Mouse (Mus musculus) spleen, adult 2 months (tissue): ENCODE measurements around the gene Prss56. TPM values are rescaled to one million over a fixed set of nuclear protein-coding genes. Genes with fewer than 3 reads are reported as not detected.

Experiments used
- DNase-seq, 2 experiments: peaks; one replicate each; pipeline versions ENCODE4 v3.0.0 to v3.0.0-alpha.2; 2012 to 2021; ENCODE audit warnings: low spot score in 2 of 2, low read depth in 1 of 2
- H3K27ac ChIP-seq: fragments of 200-500 bp; 2 replicates; pipeline ENCODE4 v1.5.1; 2012; ENCODE audit warnings: low read length, inconsistent platforms; ENCODE audit not compliant: insufficient read depth
- H3K27me3 ChIP-seq: fragments of 200-500 bp; 2 replicates; pipeline ENCODE4 v1.6.1; 2012; ENCODE audit warnings: mild to moderate bottlenecking, moderate library complexity, low read length, inconsistent platforms; ENCODE audit not compliant: control insufficient read depth, insufficient read depth
- H3K36me3 ChIP-seq: fragments of 200-500 bp; 2 replicates; pipeline ENCODE4 v1.6.1; 2012; ENCODE audit warnings: mild to moderate bottlenecking, low read length, inconsistent platforms; ENCODE audit not compliant: control insufficient read depth, insufficient read depth
- H3K4me1 ChIP-seq: fragments of 200-500 bp; 2 replicates; pipeline ENCODE4 v1.6.1; 2011; ENCODE audit warnings: inconsistent platforms; ENCODE audit not compliant: control insufficient read depth, insufficient read depth, insufficient read length
- H3K4me3 ChIP-seq: fragments of 200-500 bp; 2 replicates; pipeline ENCODE4 v1.5.1; 2011; ENCODE audit warnings: mild to moderate bottlenecking, inconsistent platforms; ENCODE audit not compliant: insufficient read depth, insufficient read length; ENCODE audit errors: extremely low read depth
- CTCF ChIP-seq: fragments of 200-500 bp; IDR thresholded peaks from 2 replicates; pipeline ENCODE4 v1.5.1; 2011; ENCODE audit warnings: mild to moderate bottlenecking, inconsistent platforms; ENCODE audit not compliant: insufficient read depth, insufficient read length, insufficient replicate concordance; ENCODE audit errors: extremely low read depth
- POLR2A ChIP-seq: fragments of 200-500 bp; IDR thresholded peaks from 2 replicates; pipeline ENCODE4 v1.6.1; 2011; ENCODE audit warnings: low read depth, low read length, inconsistent platforms
- WGBS: fragments of 180-500 bp; shearing (Covaris S2); methylation state at CpG from one replicate; pipeline ENCODE4 v1.1.7; 2018; 5-methylcytosine and 5-hydroxymethylcytosine counted together
- polyA plus RNA-seq: library from polyadenylated mRNA; depleted of rRNA; stranded (reverse); fragments of >200 nt; gene quantifications from 2 replicates; pipeline ENCODE4 v1.2.3, GENCODE M21; 2012

Gene Prss56
- polyA plus RNA-seq, 1 experiment: not detected

DNA sequence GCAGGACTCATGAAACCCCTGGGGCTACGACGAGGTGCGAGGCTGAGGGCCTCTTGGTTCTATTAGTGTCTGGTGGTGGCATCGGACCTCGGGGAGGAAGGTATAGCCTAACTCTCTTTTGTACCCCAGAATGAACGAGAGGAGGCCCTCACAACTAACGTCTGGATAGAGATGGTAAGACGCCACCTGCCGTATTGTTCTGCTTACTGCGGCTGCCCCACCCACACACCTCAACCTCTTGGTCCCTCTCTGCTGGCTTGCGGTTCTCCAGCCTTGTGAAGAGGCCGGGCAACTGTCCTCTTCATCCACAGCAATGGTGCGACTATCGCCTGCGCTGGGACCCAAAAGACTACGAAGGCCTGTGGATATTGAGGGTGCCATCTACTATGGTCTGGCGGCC lies 23.2 kb downstream of the Prss56 start:
- no peaks in the 10 kb centered on the region for H3K36me3 ChIP-seq
- no peak overlapping the region for H3K4me3 ChIP-seq
- H3K27ac ChIP-seq: no peak overlapping the region
- H3K4me1 ChIP-seq: no peaks in the 10 kb centered on the region
- TF ChIP-seq CTCF (peak; percentile 7; the same call in 1 of the 2 replicates), POLR2A (no peak)
- no peak for DNase-seq
- H3K27me3 ChIP-seq: no peaks in the 10 kb centered on the region; the same call in 1 of the 2 replicates
- 28% methylated on average over 17 of the region's 17 CpGs for WGBS

DNA sequence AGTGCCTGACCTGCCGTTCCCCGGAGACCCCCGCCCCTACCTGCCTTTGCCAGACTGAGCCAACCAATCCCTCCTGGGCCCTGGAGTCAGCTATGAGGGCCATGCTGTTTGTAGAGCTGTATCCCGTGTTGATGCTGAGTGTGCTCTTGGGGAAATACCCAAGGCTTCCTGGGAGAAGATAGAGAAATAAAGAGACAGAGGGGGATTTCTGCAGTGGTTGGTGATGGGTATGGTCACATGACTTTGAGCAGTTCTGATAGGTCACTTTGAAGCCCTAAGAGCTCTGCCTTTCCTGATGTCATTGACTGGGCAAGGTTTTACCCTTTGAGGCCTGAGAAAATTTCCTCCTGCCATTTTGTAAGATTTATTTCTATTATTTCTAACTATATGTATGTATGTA lies 28.3 kb downstream of the Prss56 start:
- no peaks in the 10 kb centered on the region for H3K36me3 ChIP-seq
- no peaks in the 10 kb centered on the region; the same call in 1 of the 2 replicates for H3K27me3 ChIP-seq
- peaks cover 5% of the 10 kb centered on the region; the same call in 1 of the 2 replicates for H3K4me1 ChIP-seq
- WGBS: 81% methylated on average over 4 of the region's 4 CpGs
- H3K27ac ChIP-seq: no peak overlapping the region
- TF ChIP-seq CTCF: no peak
- TF ChIP-seq POLR2A: no peak
- H3K4me3 ChIP-seq: no peak overlapping the region
- DNase-seq: no peak

DNA sequence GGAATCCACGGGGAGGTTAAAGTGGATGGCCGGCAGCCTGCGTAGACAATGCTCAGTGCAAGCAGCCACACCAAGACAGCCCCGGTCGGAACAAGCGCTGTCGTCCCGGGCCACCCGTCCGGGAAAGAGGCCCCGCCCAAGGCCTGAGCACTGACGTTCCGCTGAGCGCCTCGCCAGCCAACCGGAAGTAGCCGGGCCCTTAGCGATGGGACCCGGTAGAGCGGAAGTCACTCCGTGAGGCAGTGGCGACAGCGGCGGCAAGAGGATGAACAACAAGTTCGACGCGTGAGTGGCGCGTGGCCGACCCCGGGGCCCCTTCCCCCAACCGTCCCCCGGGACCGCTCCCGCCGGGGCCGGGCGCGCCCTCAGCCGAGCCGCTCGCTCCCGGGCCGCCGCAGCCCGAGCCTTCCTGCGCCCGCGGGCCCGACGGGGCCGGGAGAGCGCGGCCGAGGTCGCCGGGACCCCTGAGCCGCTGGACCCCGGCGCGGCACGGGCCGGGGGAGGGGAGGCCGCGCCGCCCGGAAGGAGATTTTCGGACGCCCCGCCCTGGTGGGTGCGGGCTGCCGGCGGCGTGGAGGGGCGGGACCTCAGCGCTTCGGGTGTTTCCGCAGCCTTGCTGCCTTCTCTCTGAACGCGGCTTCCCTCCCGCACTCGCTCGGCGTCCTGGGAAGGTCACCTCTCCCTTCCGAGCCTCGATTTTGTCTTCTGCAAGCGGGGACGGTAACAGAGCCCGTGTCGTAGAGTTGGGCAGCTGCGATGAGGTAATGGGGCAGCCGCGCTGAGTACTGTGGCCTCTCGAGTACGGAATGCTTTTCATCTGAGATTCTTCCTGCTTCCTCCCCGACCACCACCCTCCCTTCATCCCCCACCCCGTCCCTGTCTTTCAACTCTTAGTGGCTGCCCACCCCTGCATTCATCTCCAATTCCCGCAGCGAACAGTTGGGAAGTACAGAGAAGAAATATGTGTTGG lies 30.9 kb downstream of the Prss56 start, which contains the start of gene Eif4e2:
Gene Eif4e2 (plus strand): TSS at position 180 of the 970 bp plus-strand sequence.
- Histone ChIP-seq H3K27ac (peak within 1 kb of the TSS; percentile 90), H3K4me3 (peak within 1 kb of the TSS; percentile 71), H3K27me3 (no peaks in the 10 kb centered on the region), H3K36me3 (no peaks in the 10 kb centered on the region), H3K4me1 (peaks cover 7% of the 10 kb centered on the region; the same call in 1 of the 2 replicates)
- TF ChIP-seq POLR2A (peak; percentile 58; the same call in 1 of the 2 replicates), CTCF (no peak)
- peak; percentile 85 to 92 for DNase-seq
- under 1% methylated on average over 91 of the region's 99 CpGs for WGBS

DNA sequence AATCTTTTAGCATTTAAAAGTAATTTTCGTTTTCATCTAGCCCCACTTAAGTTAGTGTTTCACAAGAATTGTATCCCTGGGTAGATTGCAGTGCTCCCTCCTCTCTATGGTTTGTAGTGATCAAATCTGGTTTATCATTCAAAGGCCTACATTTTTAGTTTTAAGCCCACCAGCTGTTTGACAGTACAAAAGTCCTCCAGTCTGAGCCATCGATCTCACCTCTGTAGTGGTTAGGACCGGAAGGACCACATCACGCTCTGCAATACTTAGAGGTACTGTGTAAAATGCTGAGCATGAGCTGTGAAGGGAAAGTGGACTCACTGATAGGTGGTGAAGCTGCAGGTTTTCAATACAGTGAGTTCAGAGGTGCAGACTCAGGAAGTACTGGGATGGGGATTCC lies 31.6 kb downstream of the Prss56 start:
- WGBS: 8% methylated on average over 4 of the region's 4 CpGs
- peaks cover 7% of the 10 kb centered on the region; the same call in 1 of the 2 replicates for H3K4me1 ChIP-seq
- H3K36me3 ChIP-seq: peaks cover 4% of the 10 kb centered on the region; the same call in 1 of the 2 replicates
- DNase-seq: peak in 1 of 2 experiments; percentile 18
- H3K27ac ChIP-seq: no peak overlapping the region
- no peak for TF ChIP-seq POLR2A
- no peak for TF ChIP-seq CTCF
- peak overlapping the region; percentile 71 for H3K4me3 ChIP-seq
- H3K27me3 ChIP-seq: no peaks in the 10 kb centered on the region

DNA sequence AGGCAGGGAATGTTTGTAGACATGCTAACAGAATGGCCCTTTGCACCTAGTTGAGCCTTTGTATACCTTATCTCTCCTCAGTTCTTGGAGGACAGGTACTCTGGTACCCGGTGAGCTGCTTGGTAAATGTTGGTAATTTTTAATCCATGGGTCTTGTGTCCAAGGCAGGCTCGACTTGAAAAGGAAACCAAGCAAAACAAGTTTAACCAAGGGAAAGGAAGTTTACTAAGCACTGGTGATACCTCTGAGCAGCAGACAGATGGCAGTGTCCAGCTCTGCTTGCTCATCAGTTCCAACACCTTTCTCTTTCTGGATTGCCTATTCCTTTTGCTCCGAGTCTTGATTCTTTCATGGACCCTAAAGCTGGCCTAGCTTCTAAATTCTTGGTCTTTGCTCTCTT lies 34.8 kb downstream of the Prss56 start:
- WGBS: 57% methylated on average over 3 of the region's 3 CpGs

DNA sequence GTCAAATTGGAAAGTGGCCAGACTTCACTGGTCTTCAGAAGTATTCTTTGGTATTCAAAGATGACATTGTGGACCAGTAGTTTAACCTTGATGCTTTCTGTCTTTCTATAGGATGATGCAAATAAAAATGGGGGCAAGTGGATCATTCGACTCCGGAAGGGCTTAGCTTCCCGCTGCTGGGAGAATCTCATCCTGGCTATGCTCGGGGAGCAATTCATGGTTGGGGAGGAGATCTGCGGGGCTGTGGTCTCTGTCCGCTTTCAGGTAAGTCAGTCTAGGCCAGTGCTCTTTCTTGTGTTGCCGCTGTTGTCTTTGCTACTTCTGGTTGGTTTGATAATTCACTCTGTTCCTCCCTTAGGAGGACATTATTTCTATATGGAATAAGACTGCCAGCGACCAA lies 42.6 kb downstream of the Prss56 start:
- DNase-seq: no peak
- H3K27ac ChIP-seq: no peak overlapping the region
- 94% methylated on average over 8 of the region's 8 CpGs for WGBS
- no peaks in the 10 kb centered on the region for H3K27me3 ChIP-seq
- no peaks in the 10 kb centered on the region for H3K4me1 ChIP-seq
- no peak overlapping the region for H3K4me3 ChIP-seq
- peaks cover 55% of the 10 kb centered on the region for H3K36me3 ChIP-seq
- TF ChIP-seq CTCF (no peak), POLR2A (no peak)

More for the DNA sequence above, 34.8 kb downstream of the Prss56 start:
- Histone ChIP-seq H3K27me3 (no peaks in the 10 kb centered on the region), H3K36me3 (peaks cover 20% of the 10 kb centered on the region), H3K4me1 (peaks cover 7% of the 10 kb centered on the region; the same call in 1 of the 2 replicates), H3K4me3 (no peak overlapping the region), H3K27ac (no peak overlapping the region)
- DNase-seq: no peak
- peak; percentile 44; the same call in 1 of the 2 replicates for TF ChIP-seq CTCF
- no peak for TF ChIP-seq POLR2A
